Mouse (Mus musculus) layer of hippocampus, postnatal 10 days (tissue): ENCODE measurements at regions not wholly inside any gene's neighbourhood (a gene's known extent, or its start where the extent isn't known, plus 50 kb on each side); places are given as distances from the start of the nearest gene placed in this dataset.

Experiments used
- DNase-seq, 2 experiments: peaks; one replicate each; pipeline ENCODE4 v3.0.0; 2021; ENCODE audit warnings: low spot score in 2 of 2

DNA sequence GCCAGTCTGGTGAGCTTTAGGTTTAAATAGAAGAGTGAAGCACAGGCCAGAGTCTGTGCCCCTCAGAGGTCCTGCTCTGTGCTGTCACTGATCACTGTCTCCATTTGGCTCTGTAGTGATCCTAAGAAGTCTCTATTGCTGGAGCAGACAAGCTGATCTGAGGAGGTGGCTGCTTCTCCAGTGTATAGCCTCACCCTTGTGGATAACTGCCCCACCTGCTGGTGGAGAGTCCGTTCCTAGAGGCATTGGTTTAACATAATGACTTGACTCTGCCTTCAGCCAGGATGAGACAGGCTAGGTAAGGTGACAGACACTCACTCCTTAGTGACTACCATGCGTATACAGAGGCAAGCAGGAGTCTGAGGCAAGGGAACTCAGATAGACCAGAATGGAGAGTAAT lies 136.5 kb upstream of the Foxn2 start:
- no peak for DNase-seq

GRCm38 (mm10) chr17:88305165-88305564 lies 135.3 kb upstream of the Foxn2 start:
- DNase-seq, result no peak

DNA sequence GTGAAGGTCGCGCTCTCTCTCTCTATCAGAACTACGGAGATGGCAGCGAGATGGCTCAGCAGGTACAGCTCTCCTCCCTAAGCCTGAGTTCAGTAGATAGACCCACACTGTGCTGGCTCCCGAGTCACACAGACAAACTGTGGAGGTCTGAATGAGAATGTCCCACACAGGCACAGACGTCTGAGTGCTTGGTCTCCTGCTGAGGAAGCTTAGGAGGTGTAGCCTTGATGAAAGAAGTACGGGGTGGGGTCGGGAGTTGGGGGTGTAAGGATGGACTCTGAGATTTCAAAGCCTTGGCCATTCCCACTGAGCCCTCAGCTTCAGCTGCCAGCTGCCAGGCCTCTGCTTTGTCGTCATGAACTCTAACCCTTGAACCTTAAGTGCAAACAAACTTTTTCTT lies 134.2 kb upstream of the Foxn2 start:
- DNase-seq, result no peak

DNA sequence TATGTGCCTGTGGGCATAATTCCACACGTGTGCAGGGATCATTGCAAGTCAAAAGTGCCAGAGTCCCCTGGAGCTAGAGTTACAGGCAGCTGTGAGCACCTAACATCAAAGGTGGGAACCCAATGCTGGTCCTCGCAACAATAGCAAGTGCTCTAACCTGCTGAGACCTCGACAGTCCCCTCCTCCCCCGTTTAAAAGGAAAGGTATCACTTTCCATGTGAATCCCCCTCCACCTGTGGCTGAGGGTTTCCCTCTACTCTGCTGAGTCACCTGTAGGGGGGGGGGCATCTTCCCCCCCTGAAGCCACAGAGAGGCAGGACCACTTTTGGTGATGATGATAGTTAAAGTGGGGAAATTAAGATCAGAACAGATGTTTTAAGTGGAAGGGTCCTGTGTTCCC lies 133.4 kb upstream of the Foxn2 start:
- no peak for DNase-seq

GRCm38 (mm10) chr17:88307826-88308225 lies 132.7 kb upstream of the Foxn2 start:
- no peak for DNase-seq

- no peak for DNase-seq
Measured at GRCm38 (mm10) chr17:88312876-88313275, 127.6 kb upstream of the Foxn2 start.

- peak; percentile 49 to 52 for DNase-seq
Measured at GRCm38 (mm10) chr17:88316213-88316967, 124.1 kb upstream of the Foxn2 start.

DNA sequence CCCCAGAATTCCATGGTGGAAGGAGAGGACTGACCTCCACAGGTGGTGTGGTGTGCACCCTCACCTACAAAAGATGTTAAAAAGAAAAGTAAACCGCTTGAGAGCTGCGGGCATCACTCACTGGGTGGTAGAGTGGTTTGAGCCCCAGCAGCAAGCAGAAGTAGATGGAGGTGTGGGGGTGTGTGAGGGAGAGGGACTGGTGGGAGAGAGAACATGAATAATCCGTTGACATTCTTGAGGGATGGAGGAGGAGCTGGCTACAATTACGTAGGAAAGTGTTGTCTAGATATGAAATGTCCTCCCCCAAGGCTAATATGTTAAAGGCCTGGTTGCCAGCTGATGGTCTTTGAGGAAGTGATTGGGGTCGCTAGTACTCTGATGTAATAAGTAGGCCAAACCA lies 123.2 kb upstream of the Foxn2 start:
- DNase-seq, result no peak

- DNase-seq, result no peak
Measured at GRCm38 (mm10) chr17:88317806-88318205, 122.7 kb upstream of the Foxn2 start.

GRCm38 (mm10) chr17:88318207-88318791 lies 122.2 kb upstream of the Foxn2 start:
- no peak for DNase-seq

DNA sequence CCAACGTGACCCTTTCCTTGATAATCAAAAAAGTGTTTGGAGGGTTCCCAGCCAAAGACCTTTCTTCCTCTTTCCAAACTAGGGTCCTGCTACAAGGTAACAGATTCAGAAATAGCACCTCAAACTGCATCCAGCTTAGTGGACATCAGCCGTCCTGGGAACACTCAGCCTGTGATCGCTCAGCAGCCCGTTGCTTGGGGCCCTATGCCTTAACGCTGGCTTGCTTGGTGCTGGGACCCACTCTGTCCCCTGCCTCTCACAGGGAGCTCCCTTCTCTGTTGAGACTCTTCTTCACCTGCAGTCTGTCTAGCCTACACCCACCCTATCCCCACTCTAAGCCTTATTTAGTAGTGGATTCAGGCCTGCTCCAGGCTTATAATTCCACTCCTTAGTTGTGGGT lies 121.6 kb upstream of the Foxn2 start:
- no peak for DNase-seq

DNA sequence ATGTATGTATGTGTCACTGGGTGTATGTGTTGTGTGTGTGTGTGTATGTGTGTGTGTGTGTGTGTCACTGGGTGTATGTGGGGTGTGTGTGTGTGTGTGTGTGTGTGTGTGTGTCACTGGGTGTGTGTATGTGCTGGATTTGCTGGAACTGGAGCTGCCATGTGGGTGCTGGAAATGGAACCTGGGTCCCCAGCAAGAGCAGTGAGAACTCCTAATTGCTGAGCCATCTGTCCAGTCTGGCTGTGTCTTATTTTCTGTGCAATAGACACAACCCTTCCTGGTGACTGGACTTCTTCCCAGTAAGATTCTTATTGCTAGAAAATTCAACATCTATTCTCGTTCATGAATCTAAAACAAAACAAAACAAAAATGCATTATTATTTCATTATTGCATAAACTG lies 119.8 kb upstream of the Foxn2 start:
- DNase-seq, result no peak

- DNase-seq, result no peak
Measured at GRCm38 (mm10) chr17:88325326-88325909, 115.1 kb upstream of the Foxn2 start.

DNA sequence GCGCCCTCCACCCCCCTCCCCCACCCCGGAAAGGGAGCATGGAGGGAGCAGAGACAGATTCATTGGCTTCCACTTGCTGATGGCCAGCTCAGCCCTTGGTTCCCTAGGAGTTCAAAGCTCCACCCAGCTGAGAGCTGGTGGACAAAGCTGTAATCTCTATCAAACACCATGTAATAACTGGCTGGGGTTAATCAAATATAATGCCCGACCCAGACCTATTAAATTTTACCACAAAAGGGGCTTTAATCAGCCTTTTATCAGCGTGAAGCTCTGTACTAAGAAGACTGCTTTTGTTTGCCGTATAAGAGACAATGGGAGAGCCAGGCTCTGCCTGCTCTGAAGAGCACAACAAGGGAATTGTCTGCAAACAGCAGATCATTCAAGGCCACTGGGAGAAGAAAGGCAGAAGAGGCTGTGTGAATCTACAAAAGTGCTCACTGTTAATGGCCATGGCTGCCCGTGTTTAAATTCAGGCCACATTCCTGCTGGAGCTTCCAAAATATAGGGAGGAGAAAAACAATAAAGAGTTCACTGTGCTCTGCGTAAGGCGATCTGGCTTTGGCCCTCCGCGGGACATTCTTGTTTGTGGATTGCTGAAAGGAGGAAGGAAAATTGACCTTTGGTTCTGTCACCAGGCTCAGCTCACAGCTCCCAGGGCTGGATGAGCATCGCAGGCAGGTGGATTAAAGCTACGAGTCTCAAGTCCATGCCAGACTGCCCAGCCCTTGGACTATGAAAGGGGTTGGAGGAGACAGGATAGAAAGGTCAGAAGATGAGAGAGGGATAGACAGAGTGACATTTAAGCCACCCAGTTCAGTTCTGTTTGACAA lies 114.4 kb upstream of the Foxn2 start:
- peak; percentile 16 to 35 for DNase-seq

DNA sequence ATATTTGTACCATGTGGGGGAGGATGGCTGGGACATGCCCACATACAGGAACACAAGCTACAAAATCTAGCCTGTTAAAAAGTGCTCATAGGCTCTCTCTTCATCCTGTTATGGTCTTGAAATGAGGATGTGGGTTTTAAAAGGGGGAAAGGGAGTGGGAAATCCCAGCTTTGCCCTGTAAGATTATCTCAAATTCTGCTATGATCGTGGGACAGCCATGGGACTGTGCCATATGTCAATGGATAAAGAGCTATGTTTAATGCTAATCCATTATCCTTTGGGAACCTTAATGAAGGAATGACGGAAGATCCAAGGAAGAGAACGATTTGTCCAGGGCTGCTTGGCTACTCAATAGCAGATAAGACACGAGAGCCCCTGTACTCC lies 113.8 kb upstream of the Foxn2 start:
- DNase-seq, result no peak

DNA sequence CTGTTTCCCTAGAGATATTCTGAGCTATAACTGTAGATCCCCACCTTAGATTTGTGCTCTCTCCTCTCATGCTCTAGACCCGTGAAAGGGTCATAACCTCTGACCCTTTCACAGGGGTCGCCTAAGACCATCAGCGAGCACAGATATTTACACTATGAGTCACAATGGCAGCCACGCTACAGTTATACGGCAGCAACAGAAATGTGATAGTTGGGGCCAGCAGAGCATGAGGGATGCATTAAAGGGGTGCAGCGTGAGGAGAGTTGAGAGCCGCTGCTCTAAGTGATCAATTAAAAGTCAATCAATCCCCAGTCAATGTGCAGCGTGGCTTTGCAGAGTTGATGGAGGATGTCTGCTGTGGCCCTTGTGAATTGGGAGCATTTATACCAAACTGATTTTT lies 112.7 kb upstream of the Foxn2 start:
- DNase-seq, result no peak

DNA sequence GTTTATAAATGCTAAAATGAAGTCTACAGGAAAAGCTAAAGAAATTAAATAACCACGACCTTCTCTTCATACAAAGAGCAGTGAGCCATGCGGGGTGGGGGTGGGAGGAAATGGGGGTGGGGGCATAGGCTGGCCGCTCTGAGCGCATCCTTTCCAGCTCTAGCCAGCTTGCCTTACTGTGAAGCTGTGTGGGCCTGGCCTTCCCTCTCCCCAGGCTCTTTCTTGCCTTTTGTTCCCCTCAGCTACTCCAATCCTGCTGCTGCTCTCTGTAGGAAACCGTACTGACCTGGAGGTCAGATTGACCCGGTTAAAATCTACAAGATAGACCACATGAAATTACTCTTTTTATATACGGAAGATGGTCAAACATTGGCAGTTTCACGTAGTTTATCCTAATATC lies 111.7 kb upstream of the Foxn2 start:
- no peak for DNase-seq

DNA sequence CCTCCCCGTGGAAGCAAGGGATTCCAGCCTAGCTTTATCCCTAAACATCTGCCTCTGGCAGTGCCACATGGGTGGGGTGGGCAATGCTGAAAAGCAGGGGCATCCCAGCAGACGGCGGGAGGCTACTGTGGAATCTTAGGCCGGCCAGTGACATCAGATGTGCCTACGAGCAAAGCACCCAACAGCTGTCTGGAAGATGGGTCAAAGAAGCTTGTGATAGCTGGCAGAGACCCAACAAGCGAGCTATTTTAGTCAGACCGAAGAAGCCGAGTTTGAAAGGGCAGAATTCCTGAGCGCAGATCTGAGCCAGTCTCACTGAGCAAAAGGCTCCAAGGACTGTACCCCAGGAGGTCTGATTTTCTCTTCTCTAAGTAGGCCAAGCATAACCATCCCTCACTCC lies 110.8 kb upstream of the Foxn2 start:
- peak; percentile 34 to 38 for DNase-seq

DNA sequence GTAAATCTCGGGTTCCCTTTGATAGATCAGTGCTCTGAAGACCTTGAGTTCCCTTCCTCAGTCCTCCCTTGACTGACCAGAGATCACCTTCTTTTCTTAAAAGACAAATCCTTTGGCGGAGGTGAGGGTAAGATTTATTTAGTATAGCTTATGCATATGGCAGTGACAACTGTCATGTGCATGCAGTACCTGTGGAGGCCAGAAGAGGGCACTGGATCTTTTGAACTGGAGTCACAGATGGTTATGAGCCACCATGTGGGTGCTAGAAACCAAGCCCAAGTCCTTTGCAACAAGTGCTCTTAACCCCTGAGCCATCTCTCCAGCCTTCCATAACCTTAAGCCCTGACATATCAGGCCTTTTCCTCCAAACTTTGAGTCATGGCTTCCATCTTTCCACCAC lies 110.4 kb upstream of the Foxn2 start:
- no peak for DNase-seq

DNA sequence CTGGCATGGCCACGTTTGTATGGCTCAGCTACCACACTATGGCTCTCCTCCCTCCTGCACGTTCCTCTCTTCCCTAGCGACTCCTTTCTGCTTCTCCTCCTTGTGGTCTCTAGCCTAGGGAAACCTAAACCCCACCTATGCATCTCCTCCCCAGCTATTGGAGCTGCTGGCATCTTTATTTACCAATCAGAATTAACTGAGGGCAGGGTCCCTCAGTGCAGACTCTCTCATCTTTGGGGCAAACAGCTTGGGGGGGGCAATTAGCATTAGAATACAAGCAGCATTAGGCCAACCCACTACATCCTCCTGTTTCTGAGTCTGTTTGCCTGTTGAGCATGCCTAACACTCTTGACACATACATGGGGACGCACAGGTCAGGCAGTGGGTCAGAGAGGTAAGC lies 106.7 kb upstream of the Foxn2 start:
- DNase-seq, result no peak

GRCm38 (mm10) chr17:88335271-88335670 lies 105.2 kb upstream of the Foxn2 start:
- no peak for DNase-seq

DNA sequence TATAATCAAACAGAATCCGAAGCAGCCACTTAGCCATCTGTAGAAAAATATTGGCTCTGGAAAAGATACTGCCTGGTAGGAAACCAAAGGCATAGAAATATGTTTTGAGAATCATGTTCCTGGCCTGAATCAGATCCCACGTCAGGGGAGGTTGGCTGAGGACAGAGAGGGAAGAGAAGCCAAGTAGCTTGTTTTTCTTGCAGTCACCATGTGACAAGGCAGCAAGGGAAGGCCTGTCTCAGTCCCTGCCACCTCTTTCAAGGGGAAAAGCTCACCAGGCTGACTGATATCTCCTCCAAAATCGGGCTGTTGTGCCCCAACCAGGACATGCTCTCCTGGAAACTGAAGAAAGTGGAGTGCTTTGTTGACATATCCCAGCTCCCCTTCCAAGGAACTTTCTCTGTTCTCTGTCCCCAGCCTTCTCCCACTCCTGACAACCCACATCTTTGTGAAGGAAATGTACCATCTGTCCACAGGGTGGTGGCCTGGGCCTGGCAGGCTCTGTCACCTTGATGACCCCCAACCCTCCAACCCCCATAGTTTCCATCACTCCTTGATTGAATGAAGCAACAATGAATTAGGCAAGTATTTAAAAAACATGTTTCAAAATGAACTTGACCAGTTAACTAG lies 104.3 kb upstream of the Foxn2 start:
- peak; percentile 41 to 50 for DNase-seq
